Mouse (Mus musculus) layer of hippocampus, adult 11-12 months (tissue): ENCODE measurements around the gene Rab5a.
"Not testable (repeated sequence)": the region's sequence is repeated elsewhere in the genome, so short reads cannot be mapped to it uniquely, and the experiment has no call there.

Experiments used
- DNase-seq: peaks from one replicate; pipeline ENCODE4 v3.0.0; 2022; ENCODE audit warnings: low spot score

Gene Rab5a

DNA sequence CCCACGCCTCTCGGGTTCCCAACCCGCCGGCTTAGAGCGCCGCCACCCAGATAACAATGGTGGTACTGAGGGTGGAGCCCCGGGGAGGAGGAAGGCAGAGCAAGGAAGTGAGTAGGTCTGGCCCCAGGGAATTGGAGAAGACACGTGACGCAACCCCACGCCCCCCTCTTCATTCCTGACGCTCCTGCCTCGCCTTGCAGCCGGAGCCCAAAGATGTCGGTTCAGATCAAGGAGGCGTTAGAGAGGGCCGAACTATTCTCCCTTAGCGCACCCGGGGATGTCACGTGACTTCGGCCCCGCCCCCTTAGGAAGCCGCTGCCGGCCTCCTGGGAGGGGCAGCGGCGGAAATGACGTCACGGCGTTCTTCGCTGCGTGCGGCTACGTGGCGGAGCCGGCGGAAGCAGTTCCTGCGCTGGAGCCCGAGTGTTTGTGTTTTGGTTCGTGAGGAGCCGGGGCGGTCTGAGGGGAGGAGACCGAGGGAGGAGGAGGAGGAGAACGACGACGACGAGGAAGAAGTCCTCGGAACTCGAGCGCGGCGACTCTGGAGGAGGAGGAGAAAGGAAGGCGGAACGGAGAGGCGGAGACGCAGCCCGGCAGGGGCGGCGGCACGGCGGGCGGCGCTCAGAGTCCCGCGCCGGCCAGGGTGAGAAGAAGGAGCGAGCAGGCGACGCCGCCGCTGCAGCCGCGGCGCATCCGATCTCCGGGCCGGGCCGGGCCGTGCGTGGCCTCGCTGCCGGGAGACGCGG is at the start of gene Rab5a:
Gene Rab5a (plus strand): TSS at position 377 of the 746 bp plus-strand sequence.
- peak; percentile 99 for DNase-seq

DNA sequence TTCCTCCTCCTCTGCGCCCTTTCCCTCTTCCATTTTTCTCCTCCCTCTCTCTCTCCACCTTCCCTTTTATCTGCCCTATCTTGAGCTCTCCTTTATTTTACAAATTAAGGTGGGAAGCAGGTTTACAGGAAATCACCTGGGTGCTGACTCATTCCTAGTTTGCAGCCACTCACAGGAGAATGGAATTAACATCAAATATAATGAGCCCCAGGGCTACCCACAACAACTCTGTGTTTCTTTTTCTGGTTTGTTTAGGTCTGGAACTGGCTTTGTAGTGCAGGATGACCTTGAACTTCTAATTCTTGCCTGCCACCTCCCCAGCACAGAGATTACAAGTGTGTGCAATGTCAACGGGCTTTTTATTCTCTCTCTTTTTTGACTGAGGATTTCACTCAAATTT is 22.9 kb upstream of the Rab5a start:
- no peak for DNase-seq

DNA sequence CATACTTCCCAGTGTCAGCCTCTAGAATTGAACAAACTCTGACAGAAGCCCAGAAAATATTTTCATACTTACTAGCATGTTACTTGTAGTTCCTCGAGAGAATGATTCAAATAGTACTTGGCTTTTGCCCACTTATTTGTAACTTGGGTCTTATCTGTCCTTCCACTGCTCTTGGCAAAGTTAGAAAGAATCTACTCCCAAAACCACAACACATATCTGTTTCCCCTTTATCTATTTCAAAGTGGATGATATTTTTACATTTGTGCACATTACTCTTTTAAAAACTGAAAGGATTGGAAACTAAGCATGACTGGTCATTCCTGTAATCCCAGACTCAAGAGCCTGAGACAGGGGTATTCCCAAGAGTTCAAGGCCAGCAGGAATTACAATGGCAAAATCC is 22.3 kb upstream of the Rab5a start:
- DNase-seq = no peak

DNA sequence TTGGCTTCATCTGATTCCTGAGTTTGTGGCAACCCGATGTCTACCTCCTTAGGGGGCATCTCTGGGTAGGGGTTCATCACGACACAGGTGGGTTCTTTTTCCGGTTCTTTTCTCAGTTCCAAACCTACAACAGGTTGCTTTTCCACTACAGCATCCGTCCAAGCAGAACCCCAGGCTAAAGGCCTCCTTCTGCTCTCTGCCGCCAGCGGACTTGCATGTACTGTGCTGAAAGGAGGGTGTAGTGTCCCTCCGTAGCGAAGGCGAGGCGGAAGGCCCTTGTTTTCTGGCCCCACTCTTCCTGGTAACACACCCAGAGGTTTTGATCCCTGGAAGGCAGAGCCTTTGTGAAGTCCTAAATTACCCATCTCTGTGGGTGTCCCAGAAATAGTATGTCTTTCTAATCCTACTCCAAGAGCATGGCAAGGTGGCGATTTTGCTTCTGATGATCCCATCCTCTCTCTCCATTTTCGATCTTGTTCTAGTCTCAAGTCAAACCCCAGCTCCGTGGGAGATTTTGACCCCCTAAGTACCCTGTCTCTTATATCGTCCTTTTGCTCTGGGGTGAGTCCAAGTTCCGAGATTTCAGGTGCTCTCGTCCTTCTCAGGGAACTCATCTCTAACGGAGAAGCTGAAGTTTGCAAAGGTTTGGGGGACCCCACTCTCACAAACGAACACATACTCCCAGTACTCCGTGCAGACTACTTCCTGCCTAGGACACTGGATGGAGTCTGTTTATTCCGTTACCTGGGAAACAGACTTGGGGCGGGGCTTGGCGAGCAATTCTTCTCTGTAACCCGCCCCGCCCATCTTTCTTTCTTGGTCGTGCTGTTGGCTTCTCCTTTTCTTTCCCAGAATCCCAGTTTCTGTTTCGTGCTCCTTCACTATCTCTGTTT is 16.2 kb upstream of the Rab5a start, which contains the start of gene Efhb:
Gene Efhb (minus strand): TSS at position 719 of the 893 bp plus-strand sequence.
- DNase-seq = peak; percentile 76

DNA sequence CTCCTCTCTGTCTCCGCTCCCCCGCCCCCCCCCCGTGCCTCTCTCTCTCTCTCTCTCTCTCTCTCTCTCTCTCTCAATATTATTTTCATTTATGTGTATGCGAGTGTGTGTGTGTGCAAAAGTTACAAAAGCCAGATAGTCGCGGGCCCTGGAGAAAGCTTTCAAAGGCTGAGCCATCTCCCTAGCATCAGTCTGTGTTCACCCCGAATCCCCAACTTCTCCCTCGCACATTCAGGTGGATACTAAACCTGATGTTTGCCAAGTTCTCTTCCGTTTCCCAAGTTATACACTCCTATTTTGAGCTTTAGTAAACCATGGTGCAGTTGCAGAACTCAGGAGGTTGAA is 15.6 kb upstream of the Rab5a start:
- DNase-seq = no peak

DNA sequence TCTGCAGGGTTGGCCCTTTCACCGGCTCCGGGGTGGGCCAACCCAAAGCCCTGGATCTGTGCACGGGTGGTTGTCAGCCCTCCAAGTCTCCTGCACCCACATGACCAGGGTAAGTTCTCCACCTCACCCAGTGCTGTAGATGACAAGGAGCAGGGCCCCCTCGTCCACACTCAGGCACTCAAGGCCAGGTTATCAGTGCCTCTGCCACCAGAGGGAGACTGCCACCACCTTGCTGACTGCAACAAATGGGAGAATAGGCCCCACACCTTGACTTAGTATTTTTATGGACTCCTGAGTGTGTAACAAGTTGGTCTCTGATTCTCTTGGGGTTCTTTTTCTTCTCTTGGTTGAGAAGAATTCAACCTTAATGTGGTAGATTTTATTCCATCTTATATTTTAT is 13.5 kb upstream of the Rab5a start:
- no peak for DNase-seq

DNA sequence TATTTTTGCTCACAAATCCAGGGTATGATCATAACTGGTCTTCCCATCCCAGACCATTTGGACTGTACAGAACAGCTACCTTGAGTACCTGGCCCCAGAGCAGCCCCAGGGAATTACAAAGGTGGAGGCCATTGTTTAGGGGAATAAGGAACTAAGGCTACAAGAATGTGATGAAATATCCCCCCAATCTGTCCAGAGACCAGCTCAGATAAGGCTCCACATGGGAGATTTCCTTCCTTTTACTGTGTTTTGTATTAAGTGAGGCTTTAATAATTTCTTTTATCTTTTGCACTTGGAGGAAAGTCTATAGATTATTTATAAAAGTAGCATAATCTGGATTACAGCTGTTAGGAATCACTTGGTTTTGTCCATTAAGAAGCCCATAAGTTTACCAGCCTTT is 10.3 kb upstream of the Rab5a start:
- DNase-seq = no peak

DNA sequence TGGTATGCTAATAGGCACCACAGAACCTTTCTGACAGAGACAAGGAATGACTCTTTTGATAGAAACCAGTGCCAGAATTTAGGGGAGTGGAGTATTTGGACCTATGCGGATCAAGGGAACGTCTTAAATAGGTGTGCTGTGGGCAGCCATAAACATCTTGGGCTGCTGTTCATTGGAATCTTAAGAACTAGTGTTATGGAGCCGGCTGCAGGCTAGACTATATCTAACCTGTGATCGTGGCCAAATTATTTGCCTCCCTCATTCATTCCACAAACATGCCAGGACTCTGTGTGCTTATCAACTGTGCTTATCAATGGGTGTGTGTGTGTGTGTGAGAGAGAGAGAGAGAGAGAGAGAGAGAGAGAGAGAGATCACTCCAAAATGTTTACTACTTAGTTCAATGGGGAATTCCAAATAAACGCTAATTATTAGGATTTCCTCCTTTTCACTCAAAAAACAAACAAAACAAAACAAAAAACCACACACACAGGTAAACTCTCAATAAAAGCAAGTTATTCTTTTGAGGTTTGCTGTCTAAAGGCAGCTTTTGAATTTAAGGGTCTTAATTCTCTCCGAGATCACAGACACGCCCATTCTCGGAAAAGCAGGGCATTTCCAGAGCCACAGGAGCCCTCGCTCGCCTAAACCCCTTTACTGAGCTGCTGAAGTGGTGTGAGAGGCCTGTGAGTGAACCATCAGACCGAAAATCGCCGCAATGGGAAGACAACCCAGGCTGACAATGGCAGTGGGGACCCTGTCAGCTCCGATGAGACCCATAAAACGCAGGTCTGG is 772 bp upstream of the Rab5a start:
- no peak for DNase-seq

DNA sequence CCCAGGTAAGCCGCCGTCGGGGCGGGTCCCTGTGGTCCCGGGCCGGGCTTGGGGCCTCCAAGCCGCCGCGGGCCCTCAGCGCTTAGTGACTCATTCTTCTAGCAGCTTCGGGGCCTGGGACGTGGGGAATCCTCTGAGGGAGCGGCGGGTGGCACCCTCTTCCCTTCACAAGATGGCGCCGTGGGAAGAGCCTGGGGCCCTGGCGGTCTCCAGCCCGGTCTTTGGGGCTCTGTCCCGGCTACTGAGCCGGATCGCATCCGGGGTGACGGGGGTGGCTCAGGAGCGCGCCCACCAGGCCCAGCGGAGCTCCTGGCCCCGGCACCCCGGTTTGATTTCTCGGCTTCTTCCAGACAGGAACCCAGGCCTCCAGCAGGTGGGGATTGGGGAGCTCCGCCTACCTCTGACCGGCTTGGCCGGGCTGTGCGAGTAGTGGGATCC is 589 bp downstream of the Rab5a start:
- peak; percentile 66 for DNase-seq

DNA sequence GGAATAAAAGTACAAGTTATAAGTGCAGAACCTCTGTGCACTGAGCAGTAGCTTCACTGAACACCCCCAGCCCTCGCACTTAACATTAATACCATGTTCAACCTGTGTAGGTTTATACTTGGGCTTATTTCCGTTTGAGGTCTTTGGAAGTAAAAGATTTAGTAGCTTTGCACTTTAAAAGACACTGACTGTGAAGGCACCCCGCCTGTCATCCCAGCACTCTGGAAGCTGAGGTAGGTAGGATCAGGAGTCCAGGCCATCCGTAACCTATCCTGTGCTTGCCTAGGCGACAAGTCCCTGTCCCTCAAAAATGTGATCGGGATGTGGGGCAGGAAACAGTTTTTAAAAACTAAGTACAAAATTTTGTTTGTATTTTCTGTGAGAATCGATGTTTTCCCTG is 1.4 kb downstream of the Rab5a start:
- DNase-seq = no peak

DNA sequence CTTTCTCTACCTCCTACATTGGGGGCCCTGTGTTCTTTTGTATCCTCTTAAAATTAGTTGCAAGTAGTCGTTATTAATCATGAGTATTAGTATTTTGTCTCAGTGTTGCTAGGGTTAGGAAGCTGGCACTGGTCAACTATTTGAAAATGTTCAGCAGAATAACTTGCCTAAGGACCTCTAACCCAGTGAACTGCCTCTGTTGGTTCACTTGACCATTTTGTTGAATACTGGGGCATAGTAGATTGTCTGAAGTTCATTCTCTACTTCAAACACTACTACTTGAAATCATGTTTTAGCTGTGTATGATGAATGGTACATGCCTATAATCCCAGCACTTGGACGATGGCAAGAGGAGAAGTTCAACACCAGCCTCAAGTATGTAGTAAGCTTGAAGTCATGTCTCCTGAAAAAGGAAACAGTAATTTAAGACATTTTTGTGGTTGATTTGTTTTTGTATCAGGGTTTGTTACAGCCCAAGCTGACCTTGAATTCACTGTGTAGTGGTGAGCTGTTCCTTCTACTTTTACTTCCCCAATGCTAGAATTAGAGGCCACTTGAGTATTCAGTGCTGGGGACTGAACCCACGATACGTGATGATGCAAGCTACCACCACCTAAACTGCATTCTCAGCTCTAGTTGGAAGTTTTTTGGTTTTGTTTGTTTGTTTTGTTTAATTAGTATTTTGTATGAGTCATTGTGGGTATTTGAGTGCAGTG is 9.4 kb downstream of the Rab5a start:
- no peak for DNase-seq

DNA sequence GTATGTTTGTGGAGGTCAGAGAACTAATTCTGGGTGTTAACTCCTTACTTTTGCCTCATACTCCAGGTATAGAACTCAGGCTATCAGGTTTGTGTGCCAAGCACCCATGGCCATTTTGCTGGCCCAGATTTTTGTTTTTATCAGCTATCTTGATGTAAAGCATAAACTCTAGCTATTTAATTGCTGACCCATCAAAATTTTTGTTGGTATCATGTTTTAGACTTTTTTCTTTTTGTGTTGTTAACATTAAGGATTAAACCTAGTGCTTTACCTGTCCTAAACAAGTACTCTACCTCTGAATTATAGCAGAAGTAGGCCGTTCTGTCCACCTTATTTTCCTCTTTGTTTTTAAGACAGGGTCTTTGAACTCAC is 10.0 kb downstream of the Rab5a start:
- no peak for DNase-seq

DNA sequence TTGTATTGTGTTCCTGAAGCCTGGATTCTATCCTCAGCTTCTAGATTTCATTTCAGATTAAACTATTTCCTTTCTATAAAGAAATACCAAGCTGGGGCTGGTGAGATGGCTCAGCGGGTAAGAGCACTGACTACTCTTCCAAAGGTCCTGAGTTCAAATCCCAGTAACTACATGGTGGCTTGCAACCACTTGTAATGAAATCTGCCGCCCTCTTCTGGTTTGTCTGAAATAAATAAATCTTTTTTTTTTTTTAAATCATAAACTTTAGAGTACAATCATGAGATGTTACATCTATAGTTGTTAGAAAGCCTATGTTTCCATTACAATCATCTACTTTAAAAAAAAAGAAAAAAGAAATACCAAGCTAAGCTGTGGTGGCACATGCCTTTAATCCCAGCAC is 23.9 kb downstream of the Rab5a start:
- DNase-seq = no peak

DNA sequence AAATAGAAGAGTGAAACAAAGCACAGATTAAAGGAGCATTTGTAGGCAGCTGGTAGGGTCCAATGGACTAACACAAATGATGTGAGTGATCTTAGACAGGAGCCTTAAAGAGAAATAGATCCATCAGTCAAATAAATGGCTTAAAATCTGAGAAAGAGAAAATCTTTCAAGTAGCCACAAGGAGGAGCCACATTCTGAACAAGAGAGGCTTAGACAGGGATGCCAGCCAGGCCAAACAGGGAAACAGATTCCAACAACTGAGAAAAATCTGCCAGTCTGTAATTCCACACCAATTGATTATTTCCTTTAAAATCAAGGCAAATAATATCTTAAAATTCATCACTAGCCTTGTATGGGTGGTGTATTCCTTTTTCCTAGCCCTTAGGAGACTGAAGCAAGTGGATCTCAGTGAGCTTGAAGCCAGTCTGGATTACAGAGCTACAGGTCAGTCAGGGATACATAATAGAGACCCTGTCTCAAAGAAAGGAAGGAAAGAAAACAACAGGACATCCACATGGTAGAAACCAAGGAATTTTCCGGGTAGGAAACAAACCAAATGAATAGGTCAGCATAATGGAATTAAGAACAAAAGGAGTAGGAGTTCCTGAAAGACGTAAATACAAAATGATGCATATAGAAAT is 33.4 kb downstream of the Rab5a start:
- DNase-seq = peak; percentile 12

DNA sequence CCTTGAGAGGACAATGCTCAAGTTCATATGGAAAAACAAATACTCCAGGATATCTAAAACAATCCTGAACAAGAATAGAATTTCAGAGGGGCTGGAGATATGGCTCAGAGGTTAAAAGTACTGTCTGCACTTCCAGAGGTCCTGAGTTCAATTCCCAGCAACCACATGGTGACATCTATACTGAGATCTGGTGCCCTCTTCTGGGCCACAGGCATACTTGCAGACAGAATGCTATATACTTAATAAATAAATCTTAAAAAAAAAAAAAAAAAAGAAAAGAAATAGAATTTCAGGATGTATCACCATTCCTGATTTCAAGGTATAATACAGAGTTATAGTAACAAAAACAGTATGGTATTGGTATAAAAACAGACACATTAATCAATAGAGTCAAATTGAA is 40.3 kb downstream of the Rab5a start:
- no peak for DNase-seq

DNA sequence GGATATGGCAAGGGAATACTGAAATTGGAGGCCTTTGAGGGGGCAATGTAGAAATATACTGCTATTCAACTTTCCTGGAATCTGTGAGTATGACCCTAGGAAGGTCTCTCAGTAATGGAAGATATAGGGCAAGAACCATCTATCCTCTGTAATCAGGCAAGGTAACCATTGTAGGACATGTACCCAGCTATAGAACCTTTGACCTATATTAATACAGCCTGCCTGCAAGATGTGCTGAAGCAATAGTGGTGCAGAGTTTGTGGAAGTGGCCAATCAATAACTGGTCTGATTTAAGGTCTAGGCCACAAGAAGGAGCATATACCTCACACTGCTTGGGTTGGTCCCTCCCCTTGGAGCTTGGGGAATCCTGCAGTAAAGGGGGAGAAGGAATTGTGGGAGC is 41.5 kb downstream of the Rab5a start:
- DNase-seq = no peak

DNA sequence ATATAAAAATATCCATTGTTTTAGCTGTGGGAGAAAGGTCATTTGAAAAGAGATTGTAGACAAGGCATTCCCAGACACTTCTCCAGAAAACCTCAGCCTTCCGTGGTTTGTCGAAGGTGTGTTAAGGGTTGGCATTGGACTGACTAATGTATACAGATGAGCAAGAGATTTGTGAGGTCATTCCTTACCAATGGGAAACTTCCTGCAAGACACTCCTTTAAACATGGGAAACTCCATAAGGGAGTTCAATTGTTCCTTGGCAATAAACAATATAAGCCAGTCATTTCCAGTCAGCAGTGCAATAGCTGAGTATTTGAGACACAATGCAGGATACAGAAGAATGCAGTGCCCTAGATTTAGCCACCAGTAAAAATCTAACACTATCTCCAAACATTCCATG is 49.0 kb downstream of the Rab5a start:
- no peak for DNase-seq

DNA sequence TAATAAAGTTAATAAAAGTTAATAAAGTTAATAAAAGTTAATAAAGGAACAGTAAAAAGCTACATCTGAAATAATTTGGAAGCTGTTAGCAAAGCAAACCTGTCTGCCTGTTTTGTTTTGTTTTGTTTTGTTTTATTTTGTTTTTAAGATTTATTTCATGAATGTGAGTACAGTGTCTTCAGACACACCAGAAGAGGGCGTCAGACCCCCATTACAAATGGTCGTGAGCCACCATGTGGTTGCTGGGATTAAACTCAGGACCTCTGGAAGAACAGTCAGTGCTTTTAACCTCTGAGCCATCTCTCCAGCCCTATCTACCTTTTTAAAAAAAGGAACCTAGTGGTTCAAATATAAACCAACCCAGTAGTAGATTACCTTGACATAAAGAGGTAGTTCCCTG is 52.1 kb downstream of the Rab5a start:
- DNase-seq = no peak

DNA sequence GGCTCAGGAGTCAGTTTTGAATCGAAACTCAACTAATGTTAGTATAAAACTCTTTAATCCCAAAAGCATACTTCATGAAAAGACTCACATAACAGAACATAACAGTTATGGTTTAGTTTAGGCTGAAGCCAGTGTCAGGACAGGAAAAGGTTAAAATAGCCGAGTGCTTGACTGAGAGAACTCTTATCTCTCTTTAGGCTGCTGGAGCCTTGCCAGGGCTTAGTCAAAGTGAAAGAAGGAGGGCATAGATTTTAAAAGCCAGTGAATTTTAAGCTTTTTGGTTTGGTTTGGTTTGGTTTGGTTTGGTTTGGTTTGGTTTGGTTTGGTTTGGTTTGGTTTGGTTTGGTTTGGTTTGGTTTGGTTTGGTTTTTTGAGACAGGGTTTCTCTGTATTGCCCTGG is 53.4 kb downstream of the Rab5a start:
- DNase-seq = no peak

DNA sequence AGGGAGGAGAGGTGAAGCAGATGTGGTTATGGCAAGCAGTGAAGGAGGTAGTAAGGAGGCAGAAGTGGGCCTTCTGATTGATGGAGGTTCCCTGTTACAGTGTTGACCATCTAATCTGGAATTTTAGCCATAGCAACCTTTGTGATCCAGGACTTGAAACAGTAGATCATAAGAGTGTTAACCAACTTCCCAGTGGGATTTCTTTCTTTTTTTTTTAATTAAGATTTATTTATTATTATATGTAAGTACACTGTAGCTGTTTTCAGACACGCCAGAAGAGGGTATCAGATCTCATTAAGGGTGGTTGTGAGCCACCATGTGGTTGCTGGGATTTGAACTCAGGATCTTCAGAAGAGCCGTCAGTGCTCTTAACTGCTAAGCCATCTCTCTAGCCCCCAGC is 60.3 kb downstream of the Rab5a start, which contains the start of gene Pp2d1:
Gene Pp2d1 (minus strand): TSS at position 101 of the 400 bp plus-strand sequence.
- DNase-seq = not testable (repeated sequence)

DNA sequence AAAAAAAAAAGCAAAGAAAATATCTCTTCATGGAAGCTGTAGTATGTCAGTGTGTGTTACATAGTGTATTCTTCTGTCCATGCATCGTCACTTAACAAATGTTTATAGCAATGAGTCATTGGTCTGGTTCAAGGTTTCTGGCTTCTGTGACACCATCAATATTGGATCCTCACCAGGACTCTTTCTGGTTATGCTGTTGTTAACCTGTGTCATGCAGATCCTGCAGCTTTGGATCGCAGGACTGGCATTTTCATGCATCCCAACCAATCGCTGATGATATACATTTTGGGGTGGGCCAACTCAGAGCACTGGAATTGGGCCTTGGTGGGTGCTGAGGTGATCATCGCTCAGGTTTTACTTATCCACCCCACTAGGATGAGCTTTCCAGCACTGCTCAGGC is 63.5 kb downstream of the Rab5a start:
- DNase-seq = no peak
